Mouse (Mus musculus): ENCODE measurements around the gene Rbks. TPM values are rescaled to one million over a fixed set of nuclear protein-coding genes. Genes with fewer than 3 reads are reported as not detected.

Gene Rbks
- polyA plus RNA-seq, 2 experiments from 2014 or later = 18.7 to 19.4 TPM

GRCm38 (mm10) chr5:31576539-31576975, 120.9 kb downstream of the Rbks start:
- ATAC-seq = peak; percentile 96

Other genes starting within 250 kb of the Rbks start
- gene Zfp512, start 245.2 kb downstream of the Rbks start, polyA plus RNA-seq (2017; shearing (Covaris generic)) = 10 to 100 TPM; 37.1 to 50.1 TPM
- under 1 TPM in 1 of 2 experiments, not detected in 1; 0.71 TPM for gene 4930548H24Rik, start 211.9 kb downstream of the Rbks start, polyA plus RNA-seq (2017; shearing (Covaris generic))
- 10 to 100 TPM; 48.2 to 60.4 TPM for gene Gpn1, start 202.9 kb downstream of the Rbks start, polyA plus RNA-seq (2017; shearing (Covaris generic))
- gene Slc4a1ap, start 170.6 kb downstream of the Rbks start, polyA plus RNA-seq (2017; shearing (Covaris generic)) = 10 to 100 TPM; 21.8 to 31.2 TPM
- 10 to 100 TPM; 16.4 to 24.3 TPM for gene Supt7l, start 169.8 kb downstream of the Rbks start, polyA plus RNA-seq (2017; shearing (Covaris generic))
- 100 to 1,000 TPM; 231 to 312 TPM for gene Mrpl33, start 100.7 kb downstream of the Rbks start, polyA plus RNA-seq (2017; shearing (Covaris generic))
- gene Babam2, start 57 bp upstream of the Rbks start, polyA plus RNA-seq (2017; shearing (Covaris generic)) = 100 to 1,000 TPM; 104 to 119 TPM

Data from CD4-positive, CD25-positive, alpha-beta regulatory T cell, adult 4 months (primary cell).